Mouse (Mus musculus) embryonic facial prominence, embryonic 11.5 days (tissue): ENCODE results near the gene Rpl9-ps1. TPM values are rescaled to one million over a fixed set of nuclear protein-coding genes. Genes with fewer than 3 reads are reported as not detected.

Experiments
- ATAC-seq: fragments of 200-750 bp; cut with Nextera tagmentation; replicated peaks from 2 replicates; pipeline ENCODE4 v1.8.0; 2017; ENCODE audit warnings: low read depth; ENCODE audit not compliant: insufficient number of reproducible peaks, low FRiP score, low TSS enrichment
- DNase-seq: peaks from one replicate; pipeline ENCODE4 v3.0.0-alpha.2; 2015; ENCODE audit warnings: low spot score
- H3K27ac ChIP-seq: fragments of 300-500 bp; sonication (generic); replicated peaks from 2 replicates; pipeline ENCODE4 v1.5.1; 2014; ENCODE audit warnings: mild to moderate bottlenecking, low read depth, low read length, control low read depth
- H3K27me3 ChIP-seq: fragments of 300-500 bp; sonication (generic); 2 replicates; pipeline ENCODE4 v1.6.1; 2014; ENCODE audit warnings: mild to moderate bottlenecking, low read length, moderate library complexity, mixed read lengths; ENCODE audit not compliant: control insufficient read depth, insufficient read depth
- H3K36me3 ChIP-seq: fragments of 300-500 bp; sonication (generic); replicated peaks from 2 replicates; pipeline ENCODE4 v1.6.1; 2014; ENCODE audit warnings: low read depth, mild to moderate bottlenecking, low read length, moderate library complexity, mixed read lengths; ENCODE audit not compliant: control insufficient read depth, insufficient read depth
- H3K4me1 ChIP-seq: fragments of 300-500 bp; sonication (generic); 2 replicates; pipeline ENCODE4 v1.6.1; 2014; ENCODE audit warnings: low read length, mixed read lengths; ENCODE audit not compliant: control insufficient read depth, insufficient read depth
- H3K4me2 ChIP-seq: fragments of 300-500 bp; sonication (generic); 2 replicates; pipeline ENCODE4 v1.6.1; 2014; ENCODE audit warnings: low read depth, mild to moderate bottlenecking, control low read depth, low read length, moderate library complexity
- H3K4me3 ChIP-seq: fragments of 300-500 bp; sonication (generic); 2 replicates; pipeline ENCODE4 v1.5.1; 2014; ENCODE audit warnings: low read depth, low read length, control low read depth
- H3K9ac ChIP-seq: fragments of 300-500 bp; sonication (generic); replicated peaks from 2 replicates; pipeline ENCODE4 v1.6.1; 2014; ENCODE audit warnings: mild to moderate bottlenecking, control low read depth, low read length
- H3K9me3 ChIP-seq: fragments of 300-500 bp; sonication (generic); replicated peaks from 2 replicates; pipeline ENCODE4 v1.6.1; 2016; ENCODE audit warnings: mild to moderate bottlenecking, low read length, inconsistent platforms, mixed read lengths; ENCODE audit not compliant: control insufficient read depth
- WGBS: fragments of 180-500 bp; shearing (Covaris S2); extraction: QIAGEN DNeasy Blood & Tissue Kit; methylation state at CpG from one replicate; pipeline ENCODE4 v1.1.7; 2014; 5-methylcytosine and 5-hydroxymethylcytosine counted together
- polyA plus RNA-seq: library from polyadenylated mRNA; unstranded; fragments of >200 nt; fragmentation: Nextera tagmentation; extraction: Ambion mirVana; gene quantifications from 2 replicates; pipeline ENCODE4 v1.2.1, GENCODE M21; 2014

The Rpl9-ps1 gene
- polyA plus RNA-seq, 1 experiment from 2014 or later = not detected

DNA sequence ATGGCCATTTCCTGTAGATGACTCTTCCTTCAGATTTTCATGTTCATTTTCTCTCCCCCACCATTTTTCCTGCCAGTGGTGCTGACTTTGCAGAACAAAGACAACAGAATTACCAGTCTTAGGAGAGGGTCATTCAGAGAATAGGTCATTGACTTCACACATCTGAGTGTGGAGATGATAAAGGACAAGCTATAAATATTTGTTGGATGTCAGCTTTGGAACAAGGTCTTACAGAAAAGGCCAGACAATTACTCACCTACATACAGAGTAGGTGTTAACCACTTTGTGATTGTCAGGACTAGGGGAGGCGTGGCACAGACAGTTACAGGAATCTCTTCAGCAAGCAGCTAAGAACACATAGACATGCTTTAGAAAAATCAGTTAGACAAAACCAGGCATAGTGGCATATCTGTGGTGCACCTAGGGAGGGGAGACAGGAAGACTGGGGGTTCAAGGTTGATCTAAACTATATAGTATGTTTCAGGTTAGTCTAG, 8.6 kb downstream of the Rpl9-ps1 start:
- H3K27me3 ChIP-seq = no peaks in the 10 kb centered on the region
- WGBS = 89% methylated on average over 1 of the region's 1 CpGs
- DNase-seq (no peak), ATAC-seq (no peak)
- H3K27ac ChIP-seq = no peak overlapping the region
- H3K4me3 ChIP-seq = no peak overlapping the region
- no peaks in the 10 kb centered on the region for H3K36me3 ChIP-seq
- H3K4me1 ChIP-seq = no peaks in the 10 kb centered on the region
- no peaks in the 10 kb centered on the region for H3K9me3 ChIP-seq
- no peak overlapping the region for H3K4me2 ChIP-seq
- no peak overlapping the region for H3K9ac ChIP-seq

DNA sequence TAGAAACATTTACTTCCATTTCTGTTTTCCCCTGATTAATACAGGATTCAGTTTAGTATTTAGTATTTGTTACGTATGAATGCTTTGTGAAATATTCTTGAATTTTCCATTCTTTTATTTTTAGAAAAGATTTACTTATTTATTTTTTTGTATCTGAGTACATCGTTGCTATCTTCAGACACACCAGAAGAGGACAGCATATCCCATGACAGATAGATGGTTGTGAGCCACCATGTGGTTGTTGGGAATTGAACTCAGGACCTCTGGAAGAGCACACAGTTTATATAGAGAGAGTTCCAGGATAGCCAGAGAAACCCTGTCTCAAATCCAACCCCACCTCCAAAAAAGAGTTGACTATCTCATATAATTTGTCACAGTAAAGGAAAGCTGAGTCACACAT, 10.5 kb downstream of the Rpl9-ps1 start:
- Histone ChIP-seq H3K27me3 (no peaks in the 10 kb centered on the region), H3K36me3 (no peaks in the 10 kb centered on the region), H3K9ac (no peak overlapping the region), H3K4me3 (no peak overlapping the region), H3K4me2 (no peak overlapping the region), H3K27ac (no peak overlapping the region), H3K9me3 (no peaks in the 10 kb centered on the region), H3K4me1 (no peaks in the 10 kb centered on the region)
- ATAC-seq (no peak), DNase-seq (no peak)
- 91% methylated on average over 2 of the region's 2 CpGs for WGBS

DNA sequence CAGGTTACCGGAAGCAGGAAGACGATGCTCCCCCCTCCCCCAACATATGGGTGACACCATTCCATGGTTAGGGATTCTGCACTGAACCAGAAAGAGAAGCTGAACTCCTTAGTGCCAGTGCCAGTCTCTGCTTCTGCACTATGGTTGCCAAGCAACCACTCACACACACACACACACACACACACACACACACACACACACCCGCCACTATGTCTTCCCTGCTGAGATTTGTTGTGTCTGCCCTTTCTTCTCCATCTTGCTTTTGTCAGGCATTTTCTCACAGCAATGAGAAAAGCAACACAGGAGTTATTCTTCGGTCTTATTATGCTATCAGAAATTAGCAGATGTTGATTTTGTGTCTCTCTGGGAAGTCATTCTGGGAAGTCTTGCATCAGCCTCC, 11.0 kb downstream of the Rpl9-ps1 start:
- Histone ChIP-seq H3K36me3 (no peaks in the 10 kb centered on the region), H3K4me1 (no peaks in the 10 kb centered on the region), H3K27ac (no peak overlapping the region), H3K9me3 (no peaks in the 10 kb centered on the region), H3K4me2 (no peak overlapping the region), H3K9ac (no peak overlapping the region), H3K27me3 (no peaks in the 10 kb centered on the region), H3K4me3 (no peak overlapping the region)
- DNase-seq (no peak), ATAC-seq (no peak)
- 53% methylated on average over 4 of the region's 4 CpGs for WGBS

DNA sequence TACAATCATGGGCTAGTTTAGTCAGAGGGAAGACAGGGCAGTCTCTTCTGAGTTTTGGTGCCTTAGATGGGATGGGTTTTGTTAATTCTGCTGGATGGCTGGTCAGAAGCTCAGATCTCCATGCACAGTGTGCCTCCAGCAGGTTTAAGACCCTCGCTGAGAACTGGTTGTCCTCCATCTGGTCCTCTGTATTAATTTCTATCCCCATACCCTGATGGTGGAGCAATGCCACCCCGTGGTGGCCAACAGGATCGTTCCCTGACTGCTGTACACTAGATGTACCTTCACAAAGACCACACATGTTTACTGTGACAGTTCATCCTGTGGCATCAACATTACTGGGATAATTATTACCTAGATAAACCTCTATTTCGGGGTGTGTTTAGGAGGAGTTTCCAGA, 12.7 kb downstream of the Rpl9-ps1 start:
- Histone ChIP-seq H3K9ac (no peak overlapping the region), H3K4me1 (no peaks in the 10 kb centered on the region), H3K4me3 (no peak overlapping the region), H3K4me2 (no peak overlapping the region), H3K36me3 (no peaks in the 10 kb centered on the region), H3K9me3 (no peaks in the 10 kb centered on the region), H3K27ac (no peak overlapping the region), H3K27me3 (no peaks in the 10 kb centered on the region)
- 61% methylated on average over 4 of the region's 4 CpGs for WGBS
- DNase-seq = no peak
- ATAC-seq = no peak

DNA sequence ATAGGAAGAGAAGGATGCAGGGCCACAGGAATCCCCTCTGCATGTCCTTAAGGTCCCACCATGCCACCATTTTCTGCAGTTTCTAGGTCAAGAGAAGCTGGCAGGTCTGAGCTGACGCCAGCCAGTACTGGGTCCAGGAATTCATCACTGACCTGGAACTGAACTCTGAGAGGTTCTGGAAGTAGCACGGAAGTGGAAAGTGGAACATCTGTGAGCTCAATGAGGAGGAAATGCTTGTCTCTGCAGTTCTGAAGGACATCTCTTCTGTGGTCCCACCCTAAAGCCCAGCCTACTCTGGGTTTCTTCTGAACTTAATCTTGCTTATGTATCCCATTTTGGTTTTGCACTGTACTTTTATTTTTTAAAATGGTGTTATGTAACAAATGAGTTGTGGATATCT, 14.4 kb downstream of the Rpl9-ps1 start:
- DNase-seq (no peak), ATAC-seq (no peak)
- H3K27ac ChIP-seq = no peak overlapping the region

DNA sequence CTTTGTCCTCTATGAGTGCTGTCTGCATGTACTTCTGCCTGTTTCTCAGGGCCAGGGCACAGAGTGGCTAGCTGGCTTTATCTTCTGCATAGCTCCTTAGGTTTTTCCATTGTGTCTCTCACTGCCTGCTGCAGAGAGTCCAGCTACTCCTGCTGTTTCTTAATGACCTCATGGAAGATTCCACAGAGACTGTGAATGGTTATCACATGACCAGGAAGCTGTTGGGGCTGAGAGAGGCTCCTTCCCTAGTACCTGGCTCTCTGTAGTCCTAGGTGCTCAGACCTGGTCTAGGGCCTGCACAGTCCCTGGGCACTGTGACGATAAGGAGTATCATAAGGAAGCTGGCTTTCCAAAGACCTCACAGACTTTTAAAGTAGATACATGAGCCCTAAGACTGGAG, 14.8 kb downstream of the Rpl9-ps1 start:
- Histone ChIP-seq H3K27ac (no peak overlapping the region), H3K36me3 (no peaks in the 10 kb centered on the region), H3K4me1 (no peaks in the 10 kb centered on the region), H3K4me3 (no peak overlapping the region), H3K27me3 (no peaks in the 10 kb centered on the region), H3K4me2 (no peak overlapping the region), H3K9ac (no peak overlapping the region), H3K9me3 (no peaks in the 10 kb centered on the region)
- DNase-seq (no peak), ATAC-seq (no peak)
- 90% methylated on average over 1 of the region's 1 CpGs for WGBS

More for the DNA sequence above, 14.4 kb downstream of the Rpl9-ps1 start:
- H3K36me3 ChIP-seq = no peaks in the 10 kb centered on the region
- no peaks in the 10 kb centered on the region for H3K27me3 ChIP-seq
- no peaks in the 10 kb centered on the region for H3K4me1 ChIP-seq
- WGBS = 76% methylated on average over 2 of the region's 2 CpGs
- no peak overlapping the region for H3K9ac ChIP-seq
- no peak overlapping the region for H3K4me3 ChIP-seq
- H3K9me3 ChIP-seq = no peaks in the 10 kb centered on the region
- no peak overlapping the region for H3K4me2 ChIP-seq

DNA sequence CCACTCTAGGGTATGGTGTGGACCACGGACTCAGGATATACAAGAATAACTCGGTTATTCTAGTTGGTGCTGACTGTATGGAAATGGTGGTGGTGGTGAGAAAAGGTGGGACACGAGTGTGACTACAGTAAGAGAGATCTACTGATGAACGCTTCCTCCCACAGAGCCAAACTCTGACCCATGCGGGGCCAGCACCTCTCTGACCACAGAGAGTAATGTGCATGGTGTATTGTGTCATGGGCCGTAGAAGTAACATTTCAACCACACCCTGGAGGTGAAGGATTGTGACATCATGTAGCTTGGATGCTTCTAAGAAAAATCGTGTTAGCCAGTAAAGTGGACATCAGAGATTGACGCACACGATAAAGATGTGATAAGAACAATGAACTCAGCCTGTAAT, 16.6 kb downstream of the Rpl9-ps1 start:
- Histone ChIP-seq H3K9ac (no peak overlapping the region), H3K4me1 (no peaks in the 10 kb centered on the region), H3K27me3 (no peaks in the 10 kb centered on the region), H3K4me2 (no peak overlapping the region), H3K36me3 (no peaks in the 10 kb centered on the region), H3K4me3 (no peak overlapping the region), H3K9me3 (no peaks in the 10 kb centered on the region), H3K27ac (no peak overlapping the region)
- 87% methylated on average over 9 of the region's 9 CpGs for WGBS
- ATAC-seq (no peak), DNase-seq (no peak)

DNA sequence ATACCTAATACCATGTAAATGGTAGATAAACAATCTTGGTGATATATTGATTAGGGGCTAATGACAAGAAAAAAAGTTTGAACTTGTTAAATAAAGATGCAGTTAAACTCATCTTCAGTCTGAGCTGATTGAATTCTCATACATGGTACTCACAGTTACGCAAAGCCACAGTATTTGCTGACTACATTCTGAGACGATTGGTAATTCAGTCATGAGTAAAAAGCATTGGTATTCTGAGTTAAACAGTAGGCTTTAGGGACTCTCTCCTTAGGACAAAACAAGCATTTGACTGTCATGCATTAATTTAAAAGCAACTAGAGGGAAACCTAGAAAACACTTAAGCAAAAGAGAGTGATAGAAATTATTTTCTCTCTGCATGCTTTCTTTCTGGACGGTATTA, 21.8 kb downstream of the Rpl9-ps1 start:
- H3K27me3 ChIP-seq = no peaks in the 10 kb centered on the region
- H3K9ac ChIP-seq = no peak overlapping the region
- H3K9me3 ChIP-seq = no peaks in the 10 kb centered on the region
- no peaks in the 10 kb centered on the region for H3K36me3 ChIP-seq
- ATAC-seq (no peak), DNase-seq (no peak)
- no peak overlapping the region for H3K27ac ChIP-seq
- H3K4me3 ChIP-seq = no peak overlapping the region
- H3K4me1 ChIP-seq = no peaks in the 10 kb centered on the region
- 88% methylated on average over 3 of the region's 3 CpGs for WGBS
- H3K4me2 ChIP-seq = no peak overlapping the region
